Mouse (Mus musculus) CH12F3 (cell line): Measurements from ENCODE around the gene Slc6a18.
"Not testable (repeated sequence)": the region's sequence is repeated elsewhere in the genome, so short reads cannot be mapped to it uniquely, and the experiment has no call there.

Experiments used
- in situ Hi-C: fragments of 300-500 bp; cut with MboI; formaldehyde crosslinking; loops from 2 replicates; pipeline ENCODE4 v1.14.3; 2020; ENCODE audit warnings: low sequenced_read_pairs

Gene Slc6a18

DNA sequence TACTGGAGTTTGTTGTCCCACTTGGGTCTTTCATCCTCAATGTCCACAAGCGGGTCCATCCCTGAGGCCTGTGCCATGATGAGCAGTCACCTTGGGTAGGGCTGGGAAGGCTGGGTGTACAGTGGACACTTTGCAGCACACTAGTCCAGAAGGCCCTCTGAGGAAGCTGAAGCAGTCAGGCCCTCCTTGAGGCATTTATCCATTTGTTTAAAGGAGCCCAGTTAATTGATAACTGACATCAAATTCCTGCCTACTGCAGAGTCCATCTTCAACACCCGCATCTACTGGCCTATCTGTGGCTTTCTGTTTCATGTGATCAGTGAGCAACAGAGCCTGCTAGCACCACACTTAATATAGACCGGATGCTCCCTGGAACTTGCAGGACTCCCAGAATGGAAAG is at the start of gene Slc6a18:
Gene Slc6a18 (minus strand): TSS at position 171 of the 400 bp plus-strand sequence.
- in situ Hi-C loops: no loop called here

DNA sequence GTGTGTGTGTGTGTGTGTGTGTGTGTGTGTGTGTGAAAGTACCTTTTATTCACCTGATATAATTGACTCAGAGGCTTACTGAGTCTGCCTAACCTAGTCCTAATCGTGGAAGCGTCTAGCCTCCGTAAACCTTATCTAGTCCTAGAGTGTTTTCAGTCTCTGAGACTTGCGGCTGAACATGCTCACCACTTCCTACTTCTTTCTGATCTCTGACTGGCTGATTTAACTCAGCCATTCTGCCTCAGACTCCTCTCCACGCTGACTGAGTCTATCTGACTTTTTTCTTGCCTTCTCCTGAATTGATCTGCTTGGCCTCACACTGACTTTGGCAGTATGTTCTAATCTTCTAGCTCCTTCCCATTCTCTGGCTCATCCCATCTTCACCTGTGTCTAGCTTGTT is 47.5 kb upstream of the Slc6a18 start:
- in situ Hi-C loops: loop anchor here (5.0 kb wide), 1 partner anchor 97 kb away; no protein-coding TSS in a partner anchor

DNA sequence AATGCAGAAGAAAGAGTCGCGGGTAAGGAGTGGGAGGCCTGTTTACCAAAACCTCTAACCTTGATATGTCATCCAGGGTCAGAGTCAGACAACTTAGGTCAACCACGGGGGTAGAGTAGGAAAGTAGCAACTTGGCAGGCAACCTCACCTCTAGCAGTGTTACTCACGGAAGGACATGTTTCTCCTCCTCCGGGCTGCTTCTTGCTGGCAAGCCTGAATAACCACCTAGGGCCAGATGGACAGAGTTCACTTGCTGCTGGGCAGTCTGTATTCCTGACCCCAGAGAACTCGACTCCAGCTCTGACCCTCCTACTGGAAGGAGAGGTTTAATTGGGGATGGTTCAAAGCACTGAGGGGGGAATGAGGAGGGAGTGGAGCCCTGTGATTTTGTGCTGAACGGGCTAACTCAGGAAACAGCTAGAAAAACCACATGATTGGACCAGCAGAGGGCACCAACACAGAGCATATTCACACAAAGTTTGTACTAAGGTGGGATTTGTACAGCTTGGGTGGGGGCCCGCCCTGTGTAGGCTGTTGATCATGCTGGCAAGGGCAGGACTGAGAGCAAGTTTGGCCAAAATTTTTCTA is 45.4 kb upstream of the Slc6a18 start:
- in situ Hi-C loops: loop anchor here (5.0 kb wide), 1 partner anchor 184 kb away; no protein-coding TSS in a partner anchor

DNA sequence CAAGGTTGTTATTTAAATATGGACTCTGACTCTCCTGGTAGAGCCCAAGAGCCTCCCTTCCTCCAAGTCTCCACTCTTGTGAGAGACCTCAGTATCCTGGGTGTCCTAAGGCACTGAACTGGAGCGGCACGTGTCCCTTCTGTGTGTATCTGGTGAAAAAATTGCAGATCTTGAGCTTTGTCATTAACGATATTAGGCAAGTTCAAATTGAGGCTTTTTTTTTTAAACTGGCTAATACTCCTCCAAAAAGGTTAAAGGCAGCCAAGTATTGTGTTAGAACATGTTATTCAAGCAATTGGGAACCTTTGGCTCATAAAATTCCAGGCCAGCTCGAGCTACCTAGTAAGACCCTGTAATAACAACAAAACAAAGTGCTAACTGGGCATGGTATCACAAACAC is 42.4 kb upstream of the Slc6a18 start:
- in situ Hi-C loops: loop anchor here (5.0 kb wide), 1 partner anchor 187 kb away; no protein-coding TSS in a partner anchor

DNA sequence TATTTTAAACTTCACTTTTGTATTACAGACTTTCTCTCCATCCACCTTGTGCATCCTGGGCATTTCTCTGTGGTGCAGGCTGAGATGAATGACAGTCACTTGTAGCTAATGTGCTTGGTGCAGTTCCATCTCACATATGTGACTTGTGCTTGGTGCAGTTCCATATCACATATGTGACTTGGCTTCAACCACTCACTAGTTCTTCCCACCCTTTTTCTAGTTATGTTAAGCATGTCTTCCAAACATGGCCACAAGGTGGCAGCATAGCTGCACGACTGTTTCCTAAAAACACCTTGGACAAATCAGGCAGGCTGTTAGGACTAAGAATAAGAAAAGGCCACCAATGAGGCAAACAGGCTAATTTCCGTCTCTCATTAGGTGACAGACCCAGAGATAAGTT is 40.4 kb upstream of the Slc6a18 start:
- in situ Hi-C loops: no loop called here

DNA sequence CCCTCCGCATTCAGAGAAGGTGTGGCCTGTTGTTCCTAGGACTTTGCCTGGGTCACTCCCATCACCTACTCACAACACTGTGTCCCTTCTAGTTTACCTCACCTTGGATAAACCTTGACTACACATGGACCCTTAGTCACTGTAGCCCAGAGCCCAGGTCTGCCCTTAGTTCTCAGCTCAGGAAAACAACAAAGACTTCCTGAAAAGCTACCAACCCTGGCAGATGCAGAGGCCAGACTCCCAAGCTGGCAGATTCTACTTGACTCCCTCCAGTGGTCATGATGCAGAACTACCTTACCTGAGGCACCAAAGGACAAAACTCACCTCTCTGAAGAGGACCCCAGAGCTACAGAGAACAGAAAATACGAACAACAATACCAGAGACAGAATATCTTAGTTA is 36.2 kb upstream of the Slc6a18 start:
- in situ Hi-C loops: no loop called here

DNA sequence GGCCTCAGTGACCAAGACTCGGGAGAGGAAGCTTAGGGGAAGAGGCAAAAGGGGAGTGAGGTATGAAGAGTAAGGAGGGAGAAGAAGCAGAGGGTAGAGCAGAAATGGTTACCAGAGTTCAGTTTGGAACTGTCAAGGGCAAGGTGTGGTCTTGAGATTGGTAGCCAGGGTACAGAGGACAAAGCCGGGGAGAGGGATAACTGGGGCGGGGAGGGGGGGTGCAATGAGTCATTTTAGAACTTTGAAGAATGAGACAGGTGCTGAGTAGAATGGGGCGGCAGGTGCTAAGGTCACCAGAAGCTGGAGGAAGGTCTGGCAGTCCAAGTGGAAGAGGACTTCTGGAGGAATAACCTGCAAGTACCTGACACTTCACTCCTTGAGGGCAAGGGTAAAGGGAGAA is 35.4 kb upstream of the Slc6a18 start:
- in situ Hi-C loops: no loop called here

DNA sequence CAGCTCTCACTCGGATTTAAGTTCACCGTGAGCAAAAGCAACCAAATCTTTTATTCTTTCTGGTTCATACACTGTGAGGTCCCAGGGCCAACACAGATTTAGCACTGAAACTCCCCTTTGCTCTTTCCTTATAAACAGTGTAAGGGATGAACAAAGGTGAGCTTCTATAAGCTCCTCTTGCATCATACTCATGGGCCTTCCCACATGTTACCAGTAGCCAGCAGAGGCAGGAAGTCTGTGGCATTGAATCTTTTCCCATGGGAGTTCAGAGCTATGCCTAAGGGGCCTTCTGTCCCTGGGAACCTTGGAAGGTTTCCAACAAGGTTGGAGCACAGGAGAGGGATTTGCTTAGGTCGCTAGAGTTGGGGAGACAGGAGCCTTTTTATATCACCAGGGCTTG is 34.4 kb upstream of the Slc6a18 start:
- in situ Hi-C loops: no loop called here

DNA sequence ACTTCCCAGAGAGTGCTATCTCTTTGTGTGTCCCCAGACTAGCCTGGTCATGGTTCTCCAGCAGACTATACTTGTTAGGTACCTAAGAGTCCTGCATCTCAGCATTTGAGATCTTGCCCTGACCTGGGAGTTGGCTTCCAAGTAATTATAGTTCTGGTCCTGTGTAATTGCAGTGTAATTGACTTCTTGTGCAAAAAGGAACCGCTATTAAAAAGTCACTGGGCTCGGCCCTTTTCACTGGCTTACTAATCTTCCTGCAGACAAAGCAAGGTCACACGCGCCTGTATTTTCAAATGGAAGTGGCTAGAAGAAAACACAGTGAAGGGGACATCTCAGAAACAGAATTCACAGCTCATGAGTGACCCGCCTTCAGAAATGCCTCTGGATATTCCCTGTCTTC is 34.0 kb upstream of the Slc6a18 start:
- in situ Hi-C loops: no loop called here

DNA sequence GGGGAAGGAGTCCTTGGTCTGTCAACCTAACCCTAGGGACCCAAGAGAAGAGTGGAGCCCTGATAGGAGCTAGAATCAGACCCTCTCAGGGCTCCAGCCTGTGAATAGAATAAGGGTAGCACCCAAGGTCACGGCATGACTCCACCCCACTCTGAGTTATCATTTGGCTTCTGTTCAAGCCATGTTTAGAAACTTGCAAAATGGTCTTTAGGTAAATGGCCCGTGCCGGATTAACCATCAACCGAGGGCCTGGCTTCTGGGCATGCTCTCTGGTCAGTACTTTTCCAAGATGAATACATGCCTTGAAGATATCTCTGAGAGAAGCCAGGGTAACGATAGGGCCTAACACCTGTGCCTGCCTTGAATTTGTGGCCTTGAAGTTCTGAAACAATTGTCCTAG is 33.4 kb upstream of the Slc6a18 start:
- in situ Hi-C loops: no loop called here

DNA sequence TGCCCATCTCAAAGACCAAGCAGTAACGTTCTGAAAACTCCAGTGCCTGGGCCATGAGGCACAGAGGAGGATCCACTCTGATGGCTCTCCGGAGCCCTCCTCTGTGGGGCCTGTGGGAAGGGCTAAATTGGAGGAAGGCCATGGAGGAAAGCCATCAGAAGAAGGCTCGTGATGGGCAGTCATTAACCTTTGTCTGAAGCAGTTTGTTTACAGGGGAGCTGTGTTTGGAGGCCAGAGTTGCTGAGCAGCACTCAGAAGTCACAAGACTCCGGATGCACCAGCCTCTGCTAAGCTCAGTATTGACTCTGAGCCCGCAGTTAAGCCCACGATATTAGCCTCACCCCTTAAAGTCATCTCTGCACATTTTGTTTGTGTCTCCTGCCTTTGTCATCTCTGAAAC is 31.7 kb upstream of the Slc6a18 start:
- in situ Hi-C loops: no loop called here

DNA sequence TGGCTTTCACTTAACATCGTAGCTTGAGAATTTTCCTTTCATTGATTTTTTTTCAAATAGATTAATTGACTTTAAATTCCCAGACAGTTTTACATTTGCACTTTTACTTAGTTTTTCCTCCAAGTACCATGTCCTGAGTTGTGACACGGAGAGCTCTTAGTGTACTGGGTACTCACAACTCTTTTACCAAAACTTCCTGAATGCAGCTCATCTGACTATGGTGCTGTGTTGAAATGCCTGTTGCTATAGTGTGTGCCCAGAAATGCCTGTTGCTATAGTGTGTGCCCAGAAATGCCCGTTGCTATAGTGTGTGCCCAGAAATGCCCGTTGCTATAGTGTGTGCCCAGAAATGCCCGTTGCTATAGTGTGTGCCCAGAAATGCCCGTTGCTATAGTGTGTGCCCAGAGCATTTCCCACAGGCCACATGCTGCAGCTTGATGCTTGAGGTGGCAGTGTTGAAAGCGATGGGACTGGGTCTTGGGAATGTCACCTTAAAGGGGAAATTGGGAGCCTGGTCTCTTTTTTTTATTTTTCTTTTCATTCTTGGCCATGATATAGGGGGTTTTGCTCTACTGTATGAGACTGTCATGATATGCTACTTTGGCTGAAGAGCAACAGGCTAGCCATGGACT is 27.0 kb upstream of the Slc6a18 start, which contains the start of gene Slc6a19:
Gene Slc6a19 (minus strand): TSS at position 172 of the 632 bp plus-strand sequence.
- in situ Hi-C loops: no loop called here

DNA sequence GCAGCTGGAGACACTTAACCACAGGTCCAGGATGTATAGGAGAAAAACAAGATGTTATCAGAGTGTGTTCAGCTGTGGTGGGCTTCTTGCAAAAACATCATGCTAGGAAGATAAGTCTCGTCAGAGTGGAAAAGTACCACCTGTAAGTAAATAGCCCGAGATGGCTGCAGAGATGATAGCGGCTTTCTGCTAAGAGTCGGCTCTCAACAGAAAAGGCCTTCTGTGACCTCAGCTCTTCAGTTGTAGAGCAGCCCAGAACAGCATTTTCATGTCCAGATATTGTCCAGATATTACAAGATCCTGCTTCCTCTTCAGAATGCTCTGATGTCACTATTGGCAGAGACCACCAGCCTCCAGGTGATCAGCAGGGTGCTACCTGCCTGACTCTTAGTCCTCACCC is 25.7 kb upstream of the Slc6a18 start:
- in situ Hi-C loops: not testable (repeated sequence)

DNA sequence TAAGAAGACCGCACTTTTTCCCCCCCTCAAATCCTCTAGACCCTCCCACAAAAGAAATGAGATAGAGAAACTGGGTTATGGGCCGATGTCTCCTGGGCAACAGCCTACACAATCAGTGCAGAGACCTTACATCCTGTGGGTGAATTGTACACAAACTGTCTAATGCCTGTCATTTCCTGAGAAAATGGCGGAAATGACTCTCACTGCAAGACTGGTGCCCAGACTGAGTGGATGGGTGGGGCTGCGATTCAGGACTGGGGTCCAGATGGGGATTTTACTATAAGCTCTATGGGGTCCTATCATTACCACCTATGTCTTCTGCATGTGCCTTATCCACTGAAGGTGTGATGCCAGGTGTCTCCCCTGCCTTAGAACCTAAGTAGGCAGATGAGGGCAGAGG is 25.0 kb upstream of the Slc6a18 start:
- in situ Hi-C loops: no loop called here

DNA sequence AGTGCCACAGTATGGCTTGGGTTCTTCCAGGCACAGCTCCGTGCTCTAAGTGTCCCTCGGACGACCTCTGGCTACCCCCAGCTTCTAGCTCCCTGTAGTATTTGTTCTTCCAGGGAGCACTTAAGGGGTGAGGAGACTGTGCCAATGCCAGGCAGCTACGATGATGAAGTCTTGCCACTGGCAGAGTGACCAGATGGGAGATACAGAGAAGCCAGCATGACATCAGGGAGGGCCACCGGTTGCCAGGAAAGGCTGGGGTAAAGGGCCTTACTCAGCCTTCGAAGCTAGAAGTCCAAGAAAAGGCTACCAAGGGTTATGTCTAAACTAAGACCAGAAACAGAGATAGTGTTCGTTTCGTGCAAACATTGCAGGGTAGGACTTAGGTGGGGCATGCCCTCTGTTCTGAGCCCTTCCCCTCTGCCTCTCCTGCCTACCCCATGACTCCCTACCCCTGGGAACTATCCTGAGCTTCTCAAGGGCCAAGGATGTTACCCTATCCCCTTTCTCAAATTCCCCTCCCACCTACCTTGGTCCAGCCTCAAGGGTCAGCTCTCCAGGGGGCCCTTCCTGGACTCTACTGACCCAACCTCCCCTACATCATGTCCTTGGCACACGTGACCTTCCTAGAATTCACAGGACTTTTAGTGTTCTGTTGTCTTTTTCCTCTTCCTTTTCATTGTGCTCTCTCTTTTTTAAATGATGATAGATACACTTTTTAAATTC is 23.5 kb upstream of the Slc6a18 start:
- in situ Hi-C loops: no loop called here

DNA sequence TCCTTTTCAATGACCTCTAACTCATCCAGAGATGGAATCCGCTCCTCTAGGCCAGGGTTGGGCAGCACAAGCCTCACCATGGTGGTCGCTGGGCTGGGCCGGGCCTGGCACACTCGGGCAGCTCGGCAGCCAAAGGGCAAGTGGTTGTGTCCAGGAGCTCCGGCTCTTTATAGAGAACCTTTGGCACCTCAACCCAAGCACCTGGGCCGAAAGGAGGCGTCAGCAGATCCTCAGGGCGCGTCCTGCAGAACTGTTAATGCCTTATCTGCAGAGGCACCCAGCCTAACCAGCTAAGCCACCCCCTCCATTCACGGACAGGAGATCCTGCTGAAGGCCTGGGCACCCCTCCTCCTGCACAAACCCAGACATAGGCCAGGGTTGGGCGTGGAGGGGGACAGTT is 22.7 kb upstream of the Slc6a18 start:
- in situ Hi-C loops: no loop called here

DNA sequence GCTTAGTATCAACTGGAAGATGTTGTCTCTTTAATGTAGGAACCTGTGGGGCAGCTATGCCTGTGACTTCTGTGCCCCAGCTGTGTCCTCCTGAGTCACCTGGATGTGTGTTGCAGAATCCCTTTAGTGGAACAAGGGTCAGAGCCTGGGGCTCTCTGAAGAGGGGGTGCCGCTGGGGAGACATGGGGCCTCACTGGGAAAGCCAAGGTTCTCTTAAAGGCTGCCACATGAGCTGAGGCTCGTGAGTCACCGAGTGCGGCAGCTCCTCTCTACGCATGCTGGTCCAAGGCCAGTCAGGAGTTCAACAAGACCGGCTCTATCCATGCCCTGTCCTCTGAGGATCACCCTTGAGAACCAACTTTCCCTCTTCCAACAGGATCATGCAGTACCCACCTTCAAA is 21.9 kb upstream of the Slc6a18 start:
- in situ Hi-C loops: loop anchor here (10.0 kb wide), 1 partner anchor 55 kb away; no protein-coding TSS in a partner anchor

DNA sequence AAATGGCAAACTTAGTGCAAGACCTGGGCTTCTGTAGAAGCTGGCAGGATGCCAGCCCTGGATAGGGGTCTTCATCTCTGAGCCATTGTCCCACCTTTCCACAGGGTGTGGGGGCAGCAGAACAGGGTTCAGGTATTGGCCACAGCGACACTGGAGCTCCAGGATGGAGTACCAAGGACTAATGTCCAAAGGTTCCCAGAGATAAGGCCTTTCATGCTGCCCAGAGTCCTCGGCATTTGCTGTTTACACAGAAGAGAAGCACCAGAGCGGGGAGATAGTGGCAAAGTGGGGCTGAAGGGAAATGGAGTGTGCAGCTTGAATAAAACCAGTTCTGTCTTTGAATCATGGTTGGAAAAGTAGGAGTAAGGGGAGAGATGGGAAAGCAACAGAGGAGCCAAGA is 18.7 kb upstream of the Slc6a18 start:
- in situ Hi-C loops: loop anchor here (10.0 kb wide), 1 partner anchor 52 kb away; no protein-coding TSS in a partner anchor

DNA sequence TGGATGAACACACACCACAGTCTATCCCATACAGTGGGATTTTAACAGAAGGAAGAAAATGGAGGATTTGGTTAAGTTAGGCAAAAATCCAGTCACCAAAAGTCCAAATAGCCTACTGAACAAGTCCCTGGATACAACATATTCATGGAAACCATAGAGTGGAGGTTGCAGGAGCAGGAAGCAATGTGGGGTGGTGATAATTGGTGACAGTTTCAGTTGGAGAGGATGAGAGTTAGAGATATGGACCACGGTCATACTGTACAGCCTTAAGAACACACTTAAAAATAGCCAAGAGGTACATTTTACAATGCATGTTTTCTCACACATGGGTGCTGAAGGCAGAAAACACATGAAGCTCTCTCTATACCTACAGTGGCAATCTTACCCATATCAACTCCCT is 17.1 kb upstream of the Slc6a18 start:
- in situ Hi-C loops: loop anchor here (10.0 kb wide), 1 partner anchor 50 kb away; no protein-coding TSS in a partner anchor

DNA sequence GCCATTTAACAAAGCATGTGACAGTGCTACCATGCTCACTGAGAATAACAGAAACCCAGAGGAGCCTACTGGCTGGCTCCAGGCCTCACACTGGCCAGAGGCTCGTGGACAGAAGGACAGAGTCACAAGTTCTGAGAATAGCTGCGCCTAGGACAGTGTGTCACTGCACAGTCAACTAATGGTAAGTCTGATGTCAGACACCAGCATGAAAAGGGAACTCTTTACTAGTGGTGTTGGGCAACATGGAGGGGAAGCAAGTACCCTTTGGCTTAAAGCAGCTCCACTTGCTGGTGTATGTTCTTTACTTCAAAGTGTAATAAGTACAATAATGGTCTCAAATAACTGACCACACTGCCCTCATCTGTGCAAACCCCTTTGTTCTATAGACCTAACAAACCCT is 15.5 kb upstream of the Slc6a18 start:
- in situ Hi-C loops: loop anchor here (10.0 kb wide), 1 partner anchor 49 kb away; no protein-coding TSS in a partner anchor

DNA sequence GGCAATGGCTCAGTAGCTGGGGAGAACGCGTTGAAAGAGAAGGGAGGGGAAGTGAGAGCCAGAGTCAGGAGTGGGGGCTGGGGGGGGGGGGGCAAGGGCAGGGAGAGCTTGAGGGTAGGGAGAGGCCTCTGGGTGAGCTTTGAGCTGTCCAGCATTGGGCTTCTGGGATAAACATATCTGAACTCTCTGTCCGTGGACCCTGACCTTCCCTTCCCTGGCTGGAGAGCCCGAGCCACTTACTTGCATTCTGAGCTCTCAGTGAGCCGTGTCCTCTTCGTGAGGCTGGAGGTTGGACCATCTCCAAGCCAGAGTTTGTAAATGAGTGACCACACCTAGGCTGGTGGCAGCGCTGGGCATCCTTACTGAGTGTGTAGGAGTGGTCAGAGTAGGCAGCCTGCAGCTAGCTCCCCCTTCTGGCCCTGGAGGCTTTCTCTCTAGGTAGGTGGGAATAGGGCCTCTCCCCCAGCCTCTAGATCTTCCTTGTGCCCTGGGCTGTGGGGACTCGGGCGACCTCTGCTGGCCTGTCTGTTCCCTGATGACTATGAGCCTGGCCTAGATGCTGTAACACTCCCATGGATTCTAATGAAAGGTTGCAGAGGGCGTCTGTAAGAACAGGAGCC is 14.5 kb upstream of the Slc6a18 start:
- in situ Hi-C loops: loop anchor here (10.0 kb wide), 1 partner anchor 48 kb away; no protein-coding TSS in a partner anchor
